In the genomic region with DNA sequence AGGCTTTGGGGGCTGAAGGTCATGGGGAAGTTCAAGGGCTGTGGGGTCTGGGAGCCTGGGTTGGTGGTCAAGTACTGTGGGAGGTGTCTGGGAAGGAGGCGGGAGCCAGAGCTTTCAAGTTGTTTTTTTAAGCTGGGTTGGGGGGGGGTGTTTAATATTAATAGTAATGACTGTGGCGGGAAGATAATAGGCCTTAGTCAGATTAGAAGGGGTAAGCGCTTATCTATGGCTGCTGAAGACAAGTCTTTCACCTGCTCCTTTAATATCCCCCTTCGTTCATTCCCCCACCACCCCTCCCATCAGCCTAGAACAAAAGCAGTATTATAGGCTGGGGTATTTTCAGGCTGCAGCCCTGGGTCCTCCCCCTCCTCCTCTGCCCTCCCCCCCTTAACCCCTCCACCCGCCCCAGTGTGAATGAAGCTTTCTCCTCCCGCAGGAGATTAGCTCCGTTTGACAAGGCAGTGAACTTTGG, we compare ENCODE assay signal across 11 mouse cellular contexts. TPM values are rescaled to one million over a fixed set of nuclear protein-coding genes. Genes with fewer than 3 reads are reported as not detected.
DNase-seq lines count a peak whose midpoint lies in the region; ATAC-seq and TF ChIP-seq lines count a peak whose summit lies in the region.
"Had no signal": no experiment of that assay in that cellular context is flagged by ENCODE, and none has a peak within 500 bp of the region (broad histone marks: within the 10 kb centered on the region; RNA-seq: fewer than 3 reads in every experiment).

No protein-coding gene starts in this region.

- ATAC-seq in embryonic facial prominence, embryonic 14.5 days (ENCODE audit: low read depth): peak; percentile 20; the same call in 1 of the 2 replicates
- peak; percentile 38; the same call in 1 of the 2 replicates for ATAC-seq in limb, embryonic 12.5 days (ENCODE audit: insufficient number of reproducible peaks, insufficient read depth, low FRiP score, low TSS enrichment, low read depth)
- peak; percentile 18; the same call in 1 of the 2 replicates for ATAC-seq in midbrain, embryonic 16.5 days
- no peak for ATAC-seq in erythroid progenitor cell, adult 5-6 weeks (replicated peaks; ENCODE audit: low FRiP score, poor library complexity, severe bottlenecking)
- ATAC-seq: lung, postnatal 0 days had no signal

- 17% methylated on average over 6 of the region's 7 CpGs for WGBS in embryonic facial prominence, embryonic 14.5 days
- WGBS in limb, embryonic 12.5 days: 27% methylated on average over 7 of the region's 7 CpGs
- 4% methylated on average over 7 of the region's 7 CpGs for WGBS in midbrain, embryonic 16.5 days

- no peaks in the 10 kb centered on the region; the same call in 1 of the 2 replicates for H3K27me3 ChIP-seq in embryonic facial prominence, embryonic 14.5 days (replicated peaks; ENCODE audit: control insufficient read depth, insufficient read depth, low read length)
- H3K27me3 ChIP-seq in limb, embryonic 12.5 days: 0 out of 2 replicates have a peak, but pooled peaks cover 5% of the 10 kb centered on the region
- H3K27me3 ChIP-seq in midbrain, embryonic 16.5 days (ENCODE audit: control insufficient read depth, insufficient read depth, low read depth, low read length): no peaks in the 10 kb centered on the region

- H3K9me3 ChIP-seq in embryonic facial prominence, embryonic 14.5 days (ENCODE audit: control insufficient read depth, low read length): no peaks in the 10 kb centered on the region
- no peaks in the 10 kb centered on the region for H3K9me3 ChIP-seq in limb, embryonic 12.5 days
- H3K9me3 ChIP-seq in midbrain, embryonic 16.5 days (replicated peaks; ENCODE audit: control insufficient read depth, low read length, poor library complexity, severe bottlenecking): no peaks in the 10 kb centered on the region

- DNase-seq in brain, embryonic 14.5 days (ENCODE audit: low read depth): peak; percentile 87
- peak; percentile 19 for DNase-seq in embryonic facial prominence, embryonic 14.5 days (ENCODE audit: low spot score)
- no peak for DNase-seq in adrenal gland, postnatal 14 days
- no peak for DNase-seq in layer of hippocampus, postnatal 36 days

- H3K36me3 ChIP-seq in embryonic facial prominence, embryonic 14.5 days (ENCODE audit: control insufficient read depth, insufficient read depth, low read length): no peaks in the 10 kb centered on the region
- no peaks in the 10 kb centered on the region for H3K36me3 ChIP-seq in limb, embryonic 12.5 days
- no peaks in the 10 kb centered on the region for H3K36me3 ChIP-seq in midbrain, embryonic 16.5 days (ENCODE audit: control insufficient read depth, insufficient read depth, low read length)

- no peak overlapping the region for H3K27ac ChIP-seq in embryonic facial prominence, embryonic 14.5 days (replicated peaks; ENCODE audit: low read depth, low read length)
- H3K27ac ChIP-seq in limb, embryonic 12.5 days: 0 out of 2 replicates have a peak overlapping the region, but pooled peaks have one; percentile 45
- H3K27ac ChIP-seq in midbrain, embryonic 16.5 days (ENCODE audit: low read length): no peak overlapping the region

- H3K4me3 ChIP-seq in embryonic facial prominence, embryonic 14.5 days (ENCODE audit: low read depth, low read length): no peak overlapping the region
- no peak overlapping the region for H3K4me3 ChIP-seq in limb, embryonic 12.5 days (replicated peaks)
- H3K4me3 ChIP-seq in midbrain, embryonic 16.5 days (ENCODE audit: low read depth, low read length): no peak overlapping the region

- H3K4me2 ChIP-seq in embryonic facial prominence, embryonic 14.5 days (ENCODE audit: low read depth, low read length): no peak overlapping the region
- 0 out of 2 replicates have a peak overlapping the region, but pooled peaks have one; percentile 1 for H3K4me2 ChIP-seq in limb, embryonic 12.5 days
- no peak overlapping the region for H3K4me2 ChIP-seq in midbrain, embryonic 16.5 days (ENCODE audit: low read length)

- no peak overlapping the region for H3K9ac ChIP-seq in embryonic facial prominence, embryonic 14.5 days (ENCODE audit: low read depth, low read length)
- no peak overlapping the region for H3K9ac ChIP-seq in limb, embryonic 12.5 days (replicated peaks)
- no peak overlapping the region for H3K9ac ChIP-seq in midbrain, embryonic 16.5 days (ENCODE audit: low read depth, low read length)

- TF ChIP-seq CTCF in brain, embryonic 14.5 days (IDR thresholded peaks at IDR 0.05; ENCODE audit: borderline replicate concordance, extremely low read depth, insufficient read depth, insufficient read length): no peak

- no peak for TF ChIP-seq POLR2A in brain, embryonic 14.5 days (IDR thresholded peaks at IDR 0.05; ENCODE audit: borderline replicate concordance, extremely low read depth, insufficient read depth, insufficient read length, poor library complexity, severe bottlenecking)

- H3K4me1 ChIP-seq in embryonic facial prominence, embryonic 14.5 days (ENCODE audit: control insufficient read depth, insufficient read depth, low read length): peaks cover under 1% of the 10 kb centered on the region
- H3K4me1 ChIP-seq in limb, embryonic 12.5 days (replicated peaks): peaks cover 34% of the 10 kb centered on the region
- peaks cover 6% of the 10 kb centered on the region for H3K4me1 ChIP-seq in midbrain, embryonic 16.5 days (ENCODE audit: control insufficient read depth, insufficient read depth, low read length)

RNA-seq across cellular contexts. Expression of a gene that starts 56.5 kb away (rescaled TPM):
- polyA plus RNA-seq in brain, embryonic 14.5 days (2012; rRNA removed): not detected in 2 replicates
- not detected in 2 replicates for polyA plus RNA-seq in embryonic facial prominence, embryonic 14.5 days (2014; fragmentation: Nextera tagmentation; extraction: Ambion mirVana)
- not detected in 2 replicates for polyA plus RNA-seq in limb, embryonic 12.5 days (2016; fragmentation: Nextera tagmentation; extraction: Ambion mirVana)
- not detected in 2 replicates for polyA plus RNA-seq in midbrain, embryonic 16.5 days (2015; fragmentation: Nextera tagmentation; extraction: Ambion mirVana)
- total RNA-seq in adrenal gland, postnatal 14 days (2021): not detected in 2 replicates
- total RNA-seq in layer of hippocampus, postnatal 36 days (2021): not detected
- not detected in 2 replicates for total RNA-seq in erythroid progenitor cell, adult 5-6 weeks (2015; ENCODE audit: low replicate concordance)
- total RNA-seq in erythroid progenitor cell, adult 5-6 weeks (2017; ENCODE audit: low replicate concordance): not detected in 2 replicates
- total RNA-seq: gastrocnemius, adult 18-20 months; heart, postnatal 25 days had no signal
- polyA plus RNA-seq: cortical plate, adult 2 months; lung, postnatal 0 days had no signal

RNA-seq across cellular contexts. Expression of a gene that starts 57.1 kb away (rescaled TPM):
- polyA plus RNA-seq in brain, embryonic 14.5 days (2012; rRNA removed): 93.8 and 94.9 TPM in 2 replicates
- 21.0 and 22.7 TPM in 2 replicates for polyA plus RNA-seq in embryonic facial prominence, embryonic 14.5 days (2014; fragmentation: Nextera tagmentation; extraction: Ambion mirVana)
- 35.1 and 41.5 TPM in 2 replicates for polyA plus RNA-seq in limb, embryonic 12.5 days (2016; fragmentation: Nextera tagmentation; extraction: Ambion mirVana)
- 35.8 and 38.8 TPM in 2 replicates for polyA plus RNA-seq in midbrain, embryonic 16.5 days (2015; fragmentation: Nextera tagmentation; extraction: Ambion mirVana)
- total RNA-seq in adrenal gland, postnatal 14 days (2021): 20.6 and 28.1 TPM in 2 replicates
- total RNA-seq in layer of hippocampus, postnatal 36 days (2021): 10 to 100 TPM; 44.0 to 45.7 TPM
- 4.0 and 5.4 TPM in 2 replicates for total RNA-seq in erythroid progenitor cell, adult 5-6 weeks (2015; ENCODE audit: low replicate concordance)
- total RNA-seq in erythroid progenitor cell, adult 5-6 weeks (2017; ENCODE audit: low replicate concordance): 0.30 and 1.0 TPM in 2 replicates

Comparison
In these comparisons a context has a peak if more than half of its experiments do, and no peak if none do; other contexts are left out.
1. DNase-seq: peak in brain, embryonic 14.5 days (single experiment) and embryonic facial prominence, embryonic 14.5 days (single experiment); none in adrenal gland, postnatal 14 days (single experiment) and layer of hippocampus, postnatal 36 days (0 of 2).